Mouse (Mus musculus) thymus, postnatal 14 days (tissue): Measurements from ENCODE around the gene Gng4.
"Not testable (repeated sequence)": the region's sequence is repeated elsewhere in the genome, so short reads cannot be mapped to it uniquely, and the experiment has no call there.

Source experiments
- DNase-seq: peaks from one replicate; pipeline ENCODE4 v3.0.0; 2021

Gene Gng4

DNA sequence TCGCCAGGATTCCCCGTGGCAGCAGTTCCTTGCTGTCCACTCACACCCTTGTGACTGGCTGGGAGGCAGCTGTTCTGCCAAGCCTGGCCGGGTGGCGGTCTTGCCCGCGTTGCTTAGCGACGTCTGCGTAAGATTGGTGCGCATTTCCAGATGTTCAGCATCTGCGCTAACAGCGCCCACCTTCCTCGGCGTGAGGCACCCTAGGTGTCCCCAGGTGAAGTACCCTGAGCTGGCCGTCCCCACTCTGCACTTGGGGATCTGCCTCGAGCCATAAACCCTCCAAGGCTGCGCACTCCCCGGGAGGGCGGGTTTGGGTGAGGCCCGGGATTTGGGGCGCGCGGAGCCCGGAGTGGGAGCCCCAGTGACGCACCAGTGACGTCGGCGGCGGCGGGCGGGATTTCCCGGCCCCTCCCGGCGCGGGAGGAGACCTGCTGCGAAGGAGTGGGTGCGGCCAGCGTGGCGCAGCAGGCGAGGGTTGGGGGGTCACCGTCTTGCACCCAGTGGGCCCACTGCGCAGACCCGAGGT, at the start of gene Gng4:
Gene Gng4 (plus strand): TSS at position 166 of the 526 bp plus-strand sequence.
- DNase-seq, result peak; percentile 78

DNA sequence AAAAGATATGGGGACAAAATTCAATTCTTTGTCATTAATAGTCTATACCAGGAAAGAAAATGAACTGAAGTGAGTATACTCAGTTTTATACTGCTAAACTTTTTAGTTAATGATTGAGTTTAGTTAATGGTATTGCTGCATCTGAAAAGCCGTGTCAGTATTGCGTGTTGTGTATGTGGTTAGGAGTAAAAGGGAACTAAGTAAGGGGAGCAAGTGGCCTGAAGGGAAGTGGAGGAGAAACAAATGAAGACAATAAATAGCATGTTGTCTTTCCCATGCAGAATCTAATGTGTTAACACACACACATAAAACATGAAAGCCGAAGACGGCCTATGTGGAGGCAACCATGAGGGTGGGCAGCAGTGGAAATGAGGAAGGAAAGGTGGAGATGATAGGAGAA, 44.6 kb upstream of the Gng4 start:
- DNase-seq, result no peak

DNA sequence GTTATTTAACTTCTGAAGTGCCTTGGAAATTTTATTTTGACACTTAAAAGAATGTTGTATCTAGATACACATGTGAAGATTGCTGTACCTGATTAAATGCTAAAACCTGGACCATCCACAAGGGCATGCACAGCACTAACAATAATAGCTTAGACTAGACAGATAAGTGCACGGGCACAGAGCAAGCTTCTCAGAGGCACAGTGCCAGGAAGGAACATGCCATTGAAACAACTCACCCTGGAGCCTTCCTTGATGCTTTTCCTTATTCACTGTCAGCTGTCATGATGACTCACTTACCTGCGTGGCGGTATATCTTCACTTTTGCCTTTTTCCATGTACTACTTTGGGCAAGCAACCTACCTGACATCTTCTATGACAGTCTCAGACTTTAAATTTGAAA, 37.9 kb upstream of the Gng4 start:
- no peak for DNase-seq

DNA sequence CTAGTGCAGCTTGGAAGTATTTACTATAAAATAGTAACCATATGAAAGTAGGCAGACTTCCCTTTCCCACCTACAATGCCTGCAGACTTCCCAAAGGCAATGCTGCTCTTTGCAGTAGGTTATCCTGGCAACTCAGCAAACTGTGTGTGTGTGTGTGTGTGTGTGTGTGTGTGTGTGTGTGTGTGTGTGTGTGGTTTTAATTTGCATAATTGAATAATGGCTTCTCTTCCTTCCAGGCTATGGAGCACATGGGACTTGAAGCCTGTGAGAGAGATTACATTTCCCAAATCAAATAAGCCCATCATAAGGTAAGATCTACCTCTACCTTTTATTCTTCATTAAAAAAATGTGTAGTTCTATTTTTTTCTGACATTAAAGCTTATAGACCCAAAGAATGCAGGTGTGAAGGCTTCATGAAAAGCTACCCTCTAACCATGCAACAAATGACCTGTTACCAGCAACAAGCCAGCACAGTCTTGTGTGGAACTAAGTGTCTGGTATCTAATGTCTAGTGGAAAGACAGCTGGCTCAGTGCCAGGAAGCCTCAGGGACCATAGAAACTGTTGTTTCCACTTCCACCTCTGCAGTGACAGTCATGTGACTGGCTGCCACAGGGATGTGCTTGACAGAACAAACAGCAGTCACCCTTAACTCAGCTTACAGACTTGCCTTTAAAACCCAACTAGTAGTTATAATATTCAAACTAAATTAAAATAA, 7.9 kb upstream of the Gng4 start:
- no peak for DNase-seq

DNA sequence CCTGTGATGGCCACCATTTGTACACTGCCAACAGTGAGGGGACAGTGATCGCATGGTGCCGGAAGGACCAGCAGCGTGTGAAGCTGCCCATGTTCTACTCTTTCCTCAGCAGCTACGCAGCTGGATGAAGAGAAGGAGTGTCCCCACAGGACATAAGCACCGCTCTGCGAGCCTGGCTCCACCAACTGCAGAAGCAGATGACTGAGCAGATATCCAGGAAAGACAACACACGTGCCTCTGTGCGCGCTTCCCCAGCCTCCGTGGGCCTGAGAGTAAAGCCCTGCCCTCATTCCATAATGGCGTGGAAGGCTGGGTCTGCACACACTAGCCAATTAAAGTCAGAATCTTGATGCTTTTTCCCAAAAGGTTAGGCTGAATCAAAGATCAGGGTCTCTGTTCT, 6.8 kb upstream of the Gng4 start:
- DNase-seq, result no peak

DNA sequence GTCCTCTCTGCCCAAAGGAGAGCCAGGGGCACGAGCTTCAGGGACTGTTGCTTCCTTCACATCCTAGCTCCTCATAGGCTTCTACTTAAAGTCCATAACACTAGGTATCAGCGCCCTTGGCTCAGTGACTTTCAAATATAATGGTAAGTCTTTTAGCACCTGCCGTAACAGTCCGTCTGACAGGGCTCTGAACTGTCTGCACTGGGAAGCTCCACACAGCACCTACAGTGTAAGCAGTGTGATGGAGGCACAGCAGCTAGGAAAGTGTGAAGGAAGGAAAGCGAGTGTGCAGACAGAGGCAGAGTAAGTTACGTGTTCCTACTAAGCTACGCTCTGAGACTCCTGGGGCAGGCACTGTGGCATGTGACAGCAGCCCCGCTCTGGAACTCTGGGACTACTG, 6.2 kb upstream of the Gng4 start:
- DNase-seq, result no peak

DNA sequence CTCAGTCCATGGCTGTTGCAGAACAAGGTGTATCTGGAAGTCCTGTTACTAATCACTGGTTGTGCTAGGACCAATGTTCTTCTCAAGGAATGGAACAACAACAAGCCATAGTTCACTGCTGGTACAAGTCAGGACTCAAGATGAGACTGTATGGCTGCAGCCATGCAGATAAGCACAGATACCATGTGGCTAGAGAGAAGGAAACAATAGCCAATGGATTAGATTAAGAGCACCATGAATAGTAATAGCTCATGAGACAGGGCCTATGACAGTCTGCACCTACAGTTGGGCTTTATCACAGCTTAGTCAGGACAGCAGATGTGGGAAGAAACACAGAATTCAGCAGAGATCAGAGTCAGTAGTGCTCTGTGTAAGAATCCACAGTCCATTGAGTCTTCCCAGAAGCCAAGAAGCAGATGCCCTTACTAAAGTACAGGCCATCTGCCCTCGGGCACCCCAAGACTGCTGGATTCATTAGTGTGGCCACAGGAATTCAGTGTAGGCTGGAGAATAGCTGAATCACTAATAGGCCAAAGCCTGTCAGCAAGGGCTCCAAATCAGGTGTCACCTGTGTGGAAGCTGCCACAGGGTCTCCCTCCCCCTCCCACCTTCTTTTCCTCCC, 4.9 kb upstream of the Gng4 start:
- no peak for DNase-seq

DNA sequence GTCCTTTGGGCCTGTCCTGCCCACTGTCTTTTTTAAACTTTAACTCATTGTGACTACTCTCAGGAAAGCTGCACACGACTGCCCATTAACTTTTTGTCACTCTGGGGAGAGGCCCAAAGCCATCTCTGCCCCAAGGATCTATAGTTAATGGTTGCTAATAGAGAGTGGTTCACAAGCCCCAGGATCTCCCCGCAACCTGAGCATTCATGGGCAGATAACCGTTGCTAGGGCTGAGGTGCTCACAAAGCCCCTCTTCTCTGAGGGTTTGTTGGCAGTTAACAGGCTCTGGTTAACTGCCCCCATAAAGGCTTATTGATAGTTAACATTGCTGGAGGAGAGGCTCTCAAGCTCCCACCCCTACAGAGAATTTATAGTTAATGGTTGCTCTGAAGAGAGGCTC, 3.6 kb upstream of the Gng4 start:
- no peak for DNase-seq

DNA sequence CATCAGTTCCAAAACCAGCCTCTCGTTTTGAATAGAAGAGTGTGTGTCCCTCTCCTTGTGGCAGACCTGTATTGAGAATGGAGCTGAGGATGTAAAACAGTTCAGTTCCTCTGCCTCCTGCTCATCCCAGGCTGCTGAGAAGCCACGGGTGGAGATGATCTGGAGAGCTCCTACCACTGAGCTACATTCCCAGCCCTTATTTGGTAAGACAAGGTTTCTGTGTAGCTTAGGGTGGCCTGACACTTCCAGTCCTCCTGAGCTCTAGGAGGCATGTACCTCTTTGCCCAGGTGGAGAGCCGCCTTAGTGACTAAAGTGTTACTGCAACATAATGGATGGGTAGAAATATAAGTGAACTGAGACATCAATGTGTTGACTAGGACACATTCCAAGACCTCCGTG, 2.8 kb upstream of the Gng4 start:
- no peak for DNase-seq

DNA sequence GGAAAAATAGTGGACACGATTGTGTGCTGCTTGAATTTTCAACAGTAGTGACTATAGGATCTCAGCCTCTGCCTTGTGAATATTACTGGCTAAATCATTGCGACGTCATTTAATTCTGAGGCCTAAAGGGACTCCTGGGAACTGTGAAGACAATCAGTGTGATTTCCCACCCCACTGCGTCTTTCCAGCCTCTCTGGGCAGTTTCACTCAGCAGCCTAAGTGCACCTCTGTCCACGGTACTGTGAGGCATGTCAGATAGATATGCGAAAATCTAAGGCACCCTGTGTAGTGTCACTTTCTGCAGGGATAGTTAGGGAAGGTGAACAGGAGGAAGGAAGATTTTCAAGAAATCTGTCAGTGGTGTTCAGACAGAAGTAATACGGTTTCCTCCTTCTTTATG, 563 bp upstream of the Gng4 start:
- no peak for DNase-seq

DNA sequence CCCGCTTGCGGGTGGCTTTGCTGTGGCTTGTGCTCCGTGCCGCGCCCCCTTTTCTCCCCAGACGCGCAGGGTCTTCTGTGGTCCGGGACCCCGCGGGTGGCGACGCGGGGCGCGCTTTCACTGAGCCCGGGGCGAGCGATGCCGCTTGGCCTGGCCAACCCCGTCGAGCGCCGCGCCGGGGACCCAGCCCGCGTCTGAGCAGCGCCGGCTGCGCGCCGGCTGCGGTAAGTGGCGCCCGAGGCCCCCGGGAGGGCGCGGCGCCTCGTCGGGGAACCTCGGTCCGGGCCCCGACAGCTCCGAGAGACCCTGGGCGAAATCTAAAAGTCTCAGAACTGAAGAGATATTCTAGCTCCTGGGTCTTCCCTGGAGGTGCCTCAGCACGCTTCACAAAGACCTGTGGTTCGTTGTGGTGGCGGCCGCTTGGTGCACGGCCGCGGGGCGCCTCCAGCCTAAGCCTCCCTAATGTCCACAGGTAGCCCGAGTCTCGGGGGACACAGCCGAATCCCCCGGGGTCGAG, 619 bp downstream of the Gng4 start:
- DNase-seq, result no peak

DNA sequence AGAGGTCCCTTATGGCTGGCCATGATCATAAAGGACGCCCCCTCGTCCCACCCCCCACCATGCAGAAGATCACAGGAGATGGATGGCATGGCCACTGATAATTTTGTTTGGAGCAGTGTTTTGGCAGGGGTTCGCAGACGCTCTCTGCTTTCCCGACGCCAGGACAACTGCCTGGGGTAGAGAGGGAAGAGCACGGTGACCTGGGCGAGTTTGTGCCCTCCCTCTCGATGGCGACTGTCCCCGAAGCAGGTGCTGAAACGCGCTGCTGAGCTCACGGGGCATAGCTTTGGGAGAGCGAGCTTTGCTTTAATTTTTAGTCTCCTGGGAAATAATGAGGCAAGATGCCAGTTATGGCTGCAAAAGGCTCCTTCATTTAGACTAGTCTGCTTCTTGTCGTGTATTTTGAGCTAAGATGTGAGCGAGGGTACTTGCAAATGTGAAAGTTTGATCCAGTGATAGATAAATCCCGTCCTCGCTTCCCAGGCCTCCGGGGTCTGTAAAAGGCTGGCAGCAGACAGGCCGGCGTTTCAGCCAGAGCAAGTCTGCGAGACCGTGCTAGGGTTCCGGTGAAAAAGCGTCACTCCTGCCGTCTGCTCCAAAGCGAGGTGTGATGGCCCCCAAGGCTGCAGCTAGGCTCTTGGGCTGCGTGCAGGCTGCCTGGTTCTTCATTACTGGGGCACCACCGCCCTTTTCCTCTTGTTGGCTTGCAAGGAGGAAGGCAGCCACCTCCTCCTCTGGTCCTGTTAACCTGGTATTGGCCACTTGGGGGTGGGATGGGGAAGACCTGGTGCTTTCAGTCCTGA, 1.3 kb downstream of the Gng4 start:
- DNase-seq, result peak; percentile 20

DNA sequence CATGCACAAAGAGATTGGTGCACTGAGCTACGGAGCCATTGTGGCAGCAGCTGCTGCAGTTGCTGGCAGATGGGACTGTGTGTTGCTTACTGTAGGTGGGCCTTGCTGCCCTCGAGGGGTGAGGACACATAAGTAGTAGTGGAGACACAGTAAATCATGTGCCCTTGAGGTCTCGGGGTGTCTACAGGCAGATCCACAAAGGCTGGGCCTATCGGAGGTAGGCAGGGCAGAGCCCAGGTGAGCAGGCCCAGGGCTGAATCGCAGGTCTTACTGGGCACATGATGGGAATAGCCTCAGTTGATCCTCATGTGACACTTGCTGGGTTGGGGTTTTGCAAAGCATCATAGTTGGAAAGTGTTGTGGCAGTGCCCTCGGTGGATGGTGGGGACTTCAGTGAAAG, 3.1 kb downstream of the Gng4 start:
- DNase-seq, result no peak

DNA sequence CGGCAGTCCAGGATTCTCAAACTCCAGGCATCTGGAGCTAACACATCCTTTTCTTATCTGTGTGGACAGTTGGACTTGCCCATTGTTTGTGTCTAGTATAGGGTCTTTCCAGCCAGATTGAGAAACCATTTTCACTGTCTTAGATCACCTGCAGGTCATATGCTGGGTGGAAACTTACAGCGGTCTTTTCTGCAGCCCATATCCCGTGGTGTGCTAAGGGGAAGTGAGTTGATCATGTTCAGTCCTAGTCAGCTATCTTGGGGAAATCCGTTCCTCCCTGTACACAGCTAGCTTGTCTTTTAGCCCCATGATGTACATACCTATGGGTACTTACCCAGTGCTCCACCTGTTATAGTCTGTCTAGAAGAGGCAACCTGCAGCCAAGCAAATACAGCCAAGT, 4.2 kb downstream of the Gng4 start:
- no peak for DNase-seq

DNA sequence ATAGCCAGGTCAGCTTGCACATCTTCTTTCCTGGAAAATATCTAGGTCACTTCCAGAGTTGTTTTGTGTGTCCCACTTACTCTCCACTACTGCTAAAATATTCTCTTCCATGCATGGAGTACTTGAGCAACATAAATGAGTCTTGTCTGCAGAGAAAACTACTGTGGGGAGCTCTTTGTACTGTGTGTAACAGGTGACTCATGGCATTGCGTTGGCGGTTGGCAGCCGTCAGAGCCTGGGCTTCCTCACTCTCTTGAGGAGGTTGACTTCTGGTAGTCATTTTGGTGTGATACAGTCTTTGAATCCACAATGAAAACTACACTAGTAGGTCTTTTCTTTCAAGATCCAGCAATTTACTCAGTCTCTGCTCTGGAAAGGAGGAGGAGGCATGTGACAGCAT, 8.1 kb downstream of the Gng4 start:
- no peak for DNase-seq

DNA sequence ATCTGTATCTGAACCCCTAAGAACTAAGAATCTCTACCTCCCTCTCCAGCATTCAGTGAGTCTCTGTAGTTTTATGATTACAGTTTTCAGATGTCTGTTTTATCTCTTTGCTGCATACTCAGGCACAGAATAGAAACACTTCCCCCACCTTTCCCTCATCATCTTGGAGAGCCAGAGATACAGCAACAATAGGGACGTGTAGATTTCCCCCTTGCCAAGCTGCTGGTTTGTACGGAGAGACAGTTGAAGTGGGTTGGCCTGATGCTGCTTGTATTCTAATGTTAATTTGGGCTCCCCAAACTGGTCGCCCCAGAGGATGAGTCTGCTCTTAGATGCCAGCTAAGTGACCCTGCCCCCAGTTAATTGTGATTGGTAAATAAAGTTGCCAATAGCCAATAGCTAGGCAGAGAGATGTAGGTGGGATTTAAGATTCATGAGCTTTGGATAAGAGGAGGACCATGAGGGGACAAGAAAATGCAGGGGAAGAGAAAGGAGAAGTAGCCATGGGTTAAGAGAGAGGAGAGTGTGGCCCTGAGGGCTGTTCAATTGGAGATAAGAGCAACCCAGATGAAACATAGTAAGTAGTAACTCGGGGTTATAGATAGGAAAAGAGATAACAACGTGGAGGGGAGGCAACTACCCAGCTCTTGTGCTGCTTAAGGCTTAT, 11.4 kb downstream of the Gng4 start:
- DNase-seq, result no peak

DNA sequence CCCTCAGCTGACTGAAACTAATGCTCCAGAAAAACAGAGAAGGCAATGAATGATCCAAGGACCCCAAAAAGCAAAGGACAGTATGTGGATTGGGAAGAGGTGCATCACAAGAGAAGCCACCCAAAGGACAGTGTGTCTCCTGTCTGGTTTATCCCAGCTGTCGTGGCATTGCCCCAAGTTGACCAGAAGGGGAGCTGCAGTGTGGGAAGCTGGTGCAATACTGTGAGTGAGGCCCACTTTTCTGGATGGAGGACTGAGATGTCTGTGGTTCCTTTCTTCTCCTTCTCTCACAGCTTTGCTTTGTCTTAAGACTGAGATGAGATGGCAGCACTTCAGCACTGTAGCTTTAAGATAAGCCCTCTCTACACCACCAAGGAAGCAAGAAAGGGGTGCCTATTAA, 12.2 kb downstream of the Gng4 start:
- DNase-seq, result no peak

DNA sequence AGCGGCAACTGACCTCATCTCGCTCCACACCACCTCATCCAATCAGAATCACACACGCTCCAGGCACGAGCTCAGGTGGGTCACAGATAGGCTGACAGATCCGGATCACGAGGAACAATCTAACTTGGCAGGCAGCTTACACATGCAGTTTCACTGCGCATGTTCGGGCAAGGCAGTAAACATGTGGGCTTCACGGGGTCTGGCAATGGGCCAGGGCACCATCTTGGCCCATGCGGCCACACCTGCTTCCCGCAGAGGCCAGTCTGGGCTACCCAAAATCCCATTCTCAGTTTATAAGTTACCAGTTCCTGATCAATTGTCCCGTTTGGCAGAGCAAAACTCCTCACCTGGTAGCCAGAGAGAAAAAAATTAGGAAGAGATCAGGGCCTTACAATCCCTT, 14.0 kb downstream of the Gng4 start:
- DNase-seq, result not testable (repeated sequence)

DNA sequence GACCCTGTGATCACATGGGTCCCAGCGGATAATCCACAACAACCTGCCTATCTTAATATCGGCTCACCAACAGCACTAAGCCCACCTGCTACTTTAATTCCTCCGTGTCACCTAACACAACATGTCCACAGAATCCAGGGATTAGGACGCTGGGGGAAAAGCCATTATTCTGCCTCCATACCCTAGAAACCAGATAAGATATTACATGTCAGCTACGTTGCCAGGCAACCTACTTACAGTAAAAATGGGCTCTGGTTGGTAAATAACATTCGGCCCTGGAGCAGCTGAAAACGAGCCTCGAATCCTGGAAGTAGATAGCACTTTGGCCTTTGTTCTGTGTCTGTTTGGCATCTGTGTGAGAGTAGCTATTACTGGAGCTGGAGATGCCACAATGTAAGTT, 14.9 kb downstream of the Gng4 start:
- DNase-seq, result no peak

DNA sequence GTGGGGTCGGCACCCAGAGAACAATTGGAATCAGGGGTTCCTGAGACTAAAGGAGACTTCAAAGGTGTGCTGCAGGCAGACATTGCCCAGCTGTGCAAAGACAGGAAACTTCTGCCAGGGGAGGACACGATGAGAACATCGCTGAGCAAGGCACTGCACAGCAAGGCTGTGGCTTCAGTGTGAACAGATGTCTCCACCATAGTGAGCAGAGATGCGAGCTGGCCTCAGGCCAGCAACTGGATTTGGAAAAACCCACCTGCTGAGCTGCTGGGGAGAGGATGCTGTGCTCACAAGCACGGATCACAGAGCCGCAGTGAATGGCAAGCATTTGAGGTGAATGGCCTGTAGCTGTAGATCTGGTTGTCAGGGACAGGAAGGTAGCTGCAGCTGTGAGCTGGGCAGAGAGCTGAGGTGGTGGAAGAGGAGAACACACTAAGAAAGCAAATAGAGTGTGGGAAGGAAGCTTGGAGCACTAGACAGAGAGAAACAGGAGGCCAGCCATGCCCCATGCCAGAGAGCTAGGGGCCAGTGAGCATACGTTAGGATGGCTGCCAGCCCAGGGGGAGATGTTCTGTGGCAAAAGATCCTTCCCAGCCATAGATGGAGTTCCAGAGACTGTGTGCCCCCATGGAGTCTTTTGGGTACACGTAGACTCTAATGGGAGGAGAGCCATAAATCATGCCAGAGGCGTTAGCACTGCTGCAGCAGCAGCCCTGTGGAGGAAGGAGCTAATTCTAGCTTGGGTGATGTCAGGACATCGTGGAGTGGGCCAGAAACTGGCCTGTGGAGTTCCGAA, 24.7 kb downstream of the Gng4 start:
- peak; percentile 50 for DNase-seq

DNA sequence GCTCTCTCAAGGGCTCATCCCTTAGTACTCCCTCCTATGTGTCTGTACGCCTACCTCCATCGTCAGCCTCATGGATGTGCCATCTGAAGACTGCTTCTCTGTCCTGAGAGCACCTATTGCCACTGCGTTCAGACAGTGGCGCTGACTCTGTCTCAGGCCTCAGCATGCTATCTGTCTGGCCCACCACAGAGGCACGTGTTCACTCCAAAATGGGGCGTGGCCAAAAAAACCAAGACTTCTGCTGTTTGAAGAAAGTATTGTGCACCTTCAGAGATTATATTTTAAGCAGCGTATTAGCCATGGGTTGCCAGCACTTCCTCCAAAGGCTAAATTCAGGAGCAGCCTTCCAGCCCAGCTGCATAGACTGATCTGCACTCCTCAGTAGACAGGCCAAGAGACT, 27.0 kb downstream of the Gng4 start:
- DNase-seq, result no peak

DNA sequence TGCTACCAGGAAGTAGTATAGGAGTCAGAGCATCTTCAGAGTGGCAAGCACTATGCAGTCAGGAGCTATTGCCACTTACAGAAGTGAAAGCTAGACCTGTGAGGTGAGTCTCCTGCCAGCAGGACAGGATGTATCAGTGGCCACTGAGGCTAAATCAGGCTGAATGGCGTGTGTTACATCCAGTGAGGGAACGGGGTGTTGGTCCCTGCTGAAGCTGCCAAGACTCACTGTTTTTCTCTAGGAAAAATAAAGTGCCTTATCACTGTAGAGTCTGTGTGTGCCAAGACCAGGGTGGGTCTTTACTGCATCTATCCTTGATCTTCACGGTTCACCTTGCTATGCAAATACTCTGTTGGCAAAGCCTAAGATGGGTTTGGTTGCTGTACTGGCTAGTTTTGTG, 34.8 kb downstream of the Gng4 start:
- DNase-seq, result no peak
